Mouse (Mus musculus) hindlimb bud, embryonic 11.5 days (tissue): Measurements from ENCODE around the gene Igdcc3.

ENCODE experiments used
- DNase-seq: peaks from one replicate; pipeline ENCODE4 v3.0.0-alpha.2; 2012; ENCODE audit warnings: low read depth, low spot score; ENCODE audit errors: extremely low spot score

Igdcc3 gene

GRCm38 (mm10) chr9:65175939-65176871 is 35.2 kb downstream of the Igdcc3 start:
- no peak for DNase-seq

- DNase-seq, result no peak
Observed at GRCm38 (mm10) chr9:65177497-65177896, 36.5 kb downstream of the Igdcc3 start.

- DNase-seq, result no peak
Observed at GRCm38 (mm10) chr9:65177912-65178311, 36.9 kb downstream of the Igdcc3 start.

- no peak for DNase-seq
Observed at GRCm38 (mm10) chr9:65178336-65179213, 37.6 kb downstream of the Igdcc3 start.

- no peak for DNase-seq
Observed at GRCm38 (mm10) chr9:65179817-65180624, 39.0 kb downstream of the Igdcc3 start.

- DNase-seq, result peak; percentile 96
Observed at GRCm38 (mm10) chr9:65188599-65188998, 47.6 kb downstream of the Igdcc3 start.

GRCm38 (mm10) chr9:65190306-65190705 is 49.3 kb downstream of the Igdcc3 start:
- no peak for DNase-seq

- DNase-seq, result no peak
Observed at GRCm38 (mm10) chr9:65191389-65191754, 50.4 kb downstream of the Igdcc3 start.

- DNase-seq, result no peak
Observed at GRCm38 (mm10) chr9:65191755-65192469, 50.9 kb downstream of the Igdcc3 start.

GRCm38 (mm10) chr9:65193214-65193613 is 52.2 kb downstream of the Igdcc3 start:
- no peak for DNase-seq

- no peak for DNase-seq
Observed at GRCm38 (mm10) chr9:65195053-65195452, 54.1 kb downstream of the Igdcc3 start, which contains the start of gene Parp16. Gene Parp16, plus strand, starts transcription at chr9:65195353.

GRCm38 (mm10) chr9:65195621-65195981 is 54.6 kb downstream of the Igdcc3 start:
- no peak for DNase-seq

GRCm38 (mm10) chr9:65195982-65196737 is 55.2 kb downstream of the Igdcc3 start:
- DNase-seq, result no peak

- DNase-seq, result peak; percentile 95
Observed at GRCm38 (mm10) chr9:65196738-65197569, 56.0 kb downstream of the Igdcc3 start.

GRCm38 (mm10) chr9:65197826-65198225 is 56.8 kb downstream of the Igdcc3 start:
- no peak for DNase-seq

GRCm38 (mm10) chr9:65199723-65200122 is 58.7 kb downstream of the Igdcc3 start:
- DNase-seq, result no peak

GRCm38 (mm10) chr9:65200606-65201005 is 59.6 kb downstream of the Igdcc3 start:
- no peak for DNase-seq

- no peak for DNase-seq
Observed at GRCm38 (mm10) chr9:65201021-65201380, 60.0 kb downstream of the Igdcc3 start.
